Mouse (Mus musculus): ENCODE results near the gene Aoc1.
"Not testable (repeated sequence)": the region's sequence is repeated elsewhere in the genome, so short reads cannot be mapped to it uniquely, and the experiment has no call there.

DNA sequence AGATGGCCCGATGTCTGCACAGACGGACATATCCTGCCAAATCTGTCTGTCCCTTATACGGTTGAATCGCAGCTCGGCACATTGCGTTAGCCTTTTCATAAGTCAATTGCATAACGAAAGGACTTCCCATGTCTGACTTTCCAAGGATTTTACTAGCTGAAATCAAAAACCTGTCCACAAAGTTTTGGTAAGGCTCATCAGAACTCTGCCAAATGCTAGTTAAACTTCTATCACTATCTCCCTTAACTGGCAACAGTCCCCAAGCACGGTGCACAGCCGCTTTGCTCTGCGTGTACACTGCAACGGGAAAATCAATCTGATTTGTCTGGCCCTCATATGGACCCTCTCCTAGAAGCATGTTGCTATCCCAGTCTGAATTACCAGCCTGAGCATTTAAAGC lies 28.6 kb downstream of the Aoc1 start:
- not testable (repeated sequence) for TF ChIP-seq CTCF (IDR thresholded peaks at IDR 0.05; ENCODE audit: borderline replicate concordance, extremely low read depth, insufficient read depth, insufficient read length); POLR2A (IDR thresholded peaks at IDR 0.05; ENCODE audit: borderline replicate concordance, extremely low read depth, insufficient read depth, insufficient read length, poor library complexity, severe bottlenecking)
